Mouse (Mus musculus): Measurements from ENCODE around the gene Gm42417.

GRCm38 (mm10) chr1:36564101-36564500 is 24.9 kb upstream of the Gm42417 start:
- no peak for TF ChIP-seq CTCF (IDR thresholded peaks at IDR 0.05; ENCODE audit: low read depth, low read length)
- TF ChIP-seq POLR2A (IDR thresholded peaks at IDR 0.05; ENCODE audit: insufficient read depth, low read length): no peak
